Comparison of ENCODE assay signal across 17 mouse cellular contexts in genomic region chr3:33616871-33617270, GRCm38 (mm10).
"Had no signal": no experiment of that assay in that cellular context is flagged by ENCODE, and none has a peak within 500 bp of the region (broad histone marks: within the 10 kb centered on the region; RNA-seq: fewer than 3 reads in every experiment).

No protein-coding gene starts in this region.

- H3K9ac ChIP-seq: liver, postnatal 0 days; lung, embryonic 15.5 days; midbrain, embryonic 13.5 days; midbrain, embryonic 15.5 days; neural tube, embryonic 12.5 days had no signal

- H3K4me3 ChIP-seq: lung, embryonic 15.5 days; megakaryocyte, embryonic 14.5 days; midbrain, embryonic 13.5 days; midbrain, embryonic 15.5 days; neural tube, embryonic 12.5 days had no signal

- DNase-seq: liver, postnatal 0 days; lung, adult 2 months; lung, postnatal 14 days; lung, postnatal 36 days; right cerebral cortex, postnatal 25 days; spleen, adult 18-20 months; thymus, adult 18-20 months; thymus, postnatal 14 days; thymus, postnatal 36 days had no signal

- ATAC-seq: liver, postnatal 0 days; lung, postnatal 0 days; midbrain, embryonic 13.5 days; midbrain, embryonic 15.5 days had no signal

- H3K9me3 ChIP-seq: lung, embryonic 15.5 days; midbrain, embryonic 13.5 days; midbrain, embryonic 15.5 days; neural tube, embryonic 12.5 days had no signal

- H3K27me3 ChIP-seq: lung, embryonic 15.5 days; megakaryocyte, embryonic 14.5 days; midbrain, embryonic 13.5 days; midbrain, embryonic 15.5 days; neural tube, embryonic 12.5 days had no signal

- H3K4me1 ChIP-seq: lung, embryonic 15.5 days; megakaryocyte, embryonic 14.5 days; midbrain, embryonic 13.5 days; midbrain, embryonic 15.5 days; neural tube, embryonic 12.5 days had no signal

- H3K36me3 ChIP-seq: lung, embryonic 15.5 days; midbrain, embryonic 13.5 days; midbrain, embryonic 15.5 days; neural tube, embryonic 12.5 days had no signal

- H3K4me2 ChIP-seq: lung, embryonic 15.5 days; midbrain, embryonic 11.5 days; midbrain, embryonic 13.5 days; midbrain, embryonic 15.5 days; neural tube, embryonic 12.5 days had no signal

- H3K27ac ChIP-seq: lung, embryonic 15.5 days; macrophage; midbrain, embryonic 13.5 days; midbrain, embryonic 15.5 days; neural tube, embryonic 12.5 days had no signal
